Mouse (Mus musculus): Measurements from ENCODE around the gene Porcn.

The Porcn gene

DNA sequence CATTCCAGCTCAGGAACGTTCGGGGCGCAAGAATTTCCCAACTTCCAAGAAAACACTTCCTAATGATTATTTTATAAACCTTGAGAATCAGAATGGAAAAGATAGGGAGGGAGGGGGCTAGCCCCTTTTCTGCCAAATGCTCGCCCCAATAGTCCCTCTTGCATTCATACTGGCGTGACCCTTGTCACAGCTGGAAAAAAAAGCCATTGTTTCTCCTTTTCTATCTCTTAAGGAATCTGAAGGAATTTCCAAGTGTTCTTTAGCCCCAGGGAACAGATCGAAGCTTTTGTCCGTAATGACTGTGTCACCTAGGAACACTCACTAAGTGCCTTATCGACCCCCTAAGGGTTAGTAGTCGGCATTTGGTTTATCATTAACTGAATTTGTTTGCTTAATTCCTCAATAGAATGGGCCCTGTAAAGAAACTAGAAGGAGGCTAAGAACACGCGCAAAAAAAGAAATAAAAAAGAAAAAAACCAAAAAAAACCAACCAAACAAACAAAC is 421 bp upstream of the Porcn start:
- DNase-seq (ENCODE audit: low spot score): no peak

DNA sequence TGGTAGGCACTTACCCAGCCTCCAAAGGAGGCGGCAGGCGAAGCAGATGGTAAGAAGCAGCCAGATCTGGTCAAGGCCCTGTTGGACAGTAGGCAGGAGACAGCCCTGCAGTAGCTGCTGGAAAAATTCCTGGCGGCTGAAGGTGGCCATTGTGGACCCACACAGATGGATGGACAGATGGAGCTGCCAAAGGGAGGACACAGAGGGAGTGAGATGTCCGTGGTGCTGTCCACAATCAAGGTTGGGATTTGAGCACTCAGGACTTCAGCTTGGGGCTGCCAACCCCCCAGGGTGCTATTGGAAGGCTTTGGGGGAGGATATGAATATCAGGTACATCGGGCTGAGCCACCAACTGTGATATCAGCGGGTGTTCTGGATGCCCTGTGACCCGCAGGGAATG is 774 bp downstream of the Porcn start:
- no peak for DNase-seq (ENCODE audit: low spot score)

DNA sequence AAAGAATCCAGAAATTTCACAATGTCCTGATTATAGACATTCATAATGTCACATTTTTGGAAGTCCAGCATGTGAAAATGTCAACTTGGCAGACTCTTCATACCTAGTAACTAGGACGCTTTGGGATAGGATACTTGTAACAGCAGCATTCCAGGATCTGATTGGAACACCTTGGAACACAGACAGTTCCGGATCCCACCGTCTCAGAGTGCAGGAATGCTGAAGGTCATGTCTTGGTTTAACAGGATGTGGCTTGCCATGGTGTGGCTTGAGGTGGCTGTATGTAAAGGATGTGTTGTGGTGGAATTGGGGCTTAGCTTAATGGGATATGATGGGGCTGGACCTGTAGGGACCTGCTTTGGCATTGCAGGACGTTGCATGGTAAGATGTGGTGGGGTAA is 1.2 kb downstream of the Porcn start:
- no peak for DNase-seq (ENCODE audit: low spot score)

DNA sequence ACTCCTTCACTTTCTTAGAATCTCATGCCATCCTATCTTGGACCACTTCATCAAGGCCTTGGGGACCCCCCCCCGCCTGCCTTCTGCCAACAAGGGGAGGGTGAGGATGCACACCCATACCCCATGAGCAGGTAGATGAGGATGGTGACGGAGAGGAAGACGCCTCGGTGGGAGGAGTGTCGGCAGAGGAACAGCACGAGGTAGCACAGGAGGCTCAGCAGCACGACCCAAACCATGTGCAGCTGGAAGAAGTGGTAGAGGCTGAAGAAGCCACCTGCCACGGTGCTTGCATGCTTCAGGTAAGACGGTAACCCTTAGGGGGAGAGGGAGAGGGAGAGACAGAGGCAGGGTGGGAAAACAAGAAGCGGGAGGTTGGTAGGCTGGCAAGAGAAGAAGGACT is 2.2 kb downstream of the Porcn start:
- no peak for DNase-seq (ENCODE audit: low spot score)

DNA sequence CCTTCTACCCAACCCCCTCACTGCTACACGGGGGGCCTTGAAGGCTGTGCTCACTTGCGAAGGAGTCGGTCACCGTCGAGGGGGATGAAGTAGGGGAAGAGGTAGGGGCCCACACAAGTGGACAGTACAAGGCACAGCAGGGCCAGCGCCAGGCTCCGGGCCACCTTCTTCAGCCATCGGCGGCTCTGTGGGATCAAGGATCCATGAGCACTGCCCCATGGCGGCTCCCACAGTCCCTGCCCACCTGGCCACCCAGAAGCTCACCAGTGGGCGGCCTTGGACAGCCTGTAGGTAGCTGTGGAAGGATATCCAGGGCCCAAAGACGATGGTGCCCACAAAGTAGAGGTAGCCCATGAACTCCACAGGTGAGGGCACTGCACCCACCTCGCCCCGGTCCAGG is 3.2 kb downstream of the Porcn start:
- DNase-seq (ENCODE audit: low spot score): no peak

DNA sequence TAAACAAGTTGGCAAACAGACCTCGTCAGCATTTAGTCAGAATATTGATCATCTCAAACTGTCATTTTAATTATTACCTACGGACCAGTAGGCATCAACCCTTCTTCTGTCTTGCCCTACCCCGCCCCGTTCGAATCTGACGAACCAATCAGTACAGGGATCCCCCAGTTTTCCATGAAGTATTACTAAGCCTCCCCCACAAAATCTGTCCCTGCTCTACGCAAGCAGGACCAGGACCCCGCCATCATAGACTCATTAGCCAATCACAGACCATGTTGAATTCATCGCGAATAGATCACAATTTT is 13.0 kb downstream of the Porcn start, which contains the start of gene Ebp:
TSS of gene Ebp (minus strand) at position 94 of the 305 bp plus-strand sequence.
- DNase-seq (ENCODE audit: low spot score): peak; percentile 7

DNA sequence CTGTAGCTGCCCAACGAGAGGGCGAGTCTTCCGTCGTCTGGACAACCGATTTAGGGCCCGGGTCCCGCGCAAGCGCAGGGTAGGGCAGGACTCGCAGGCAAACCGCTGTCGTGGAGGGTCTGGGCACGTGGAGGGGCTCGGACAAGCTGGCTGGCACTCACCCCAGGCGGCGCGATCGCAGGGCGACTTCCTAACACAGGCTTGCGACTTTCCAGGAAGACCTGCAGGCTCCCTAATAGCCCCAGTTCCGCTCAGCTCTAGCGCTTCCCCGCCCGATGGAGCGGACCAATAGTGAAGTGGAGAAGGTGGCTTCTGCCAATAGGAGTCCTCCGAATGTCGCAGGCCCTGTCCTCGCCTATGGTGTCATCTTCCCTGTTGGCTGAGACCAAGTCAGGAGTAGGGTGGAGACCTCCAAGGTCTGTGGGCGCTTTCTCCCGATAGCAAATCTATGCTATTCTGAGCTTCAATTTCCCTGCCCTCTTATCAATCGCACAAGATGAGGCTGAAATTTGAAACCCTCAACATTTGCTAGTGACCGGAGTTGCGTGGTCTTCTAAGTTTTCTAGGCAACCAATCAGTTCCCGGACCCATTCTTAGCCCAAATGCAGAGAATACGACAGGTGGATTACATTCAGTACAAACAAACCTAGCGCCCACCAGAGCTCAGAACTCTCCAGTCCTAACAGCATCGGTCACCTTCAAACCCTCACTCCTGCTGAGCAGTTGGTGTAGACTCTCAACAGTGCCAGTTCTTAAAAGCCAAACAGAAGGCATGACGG is 13.5 kb downstream of the Porcn start:
- peak; percentile 80 for DNase-seq (ENCODE audit: low spot score)

GRCm38 (mm10) chrX:8192126-8192639 is 14.1 kb downstream of the Porcn start:
- no peak for DNase-seq (ENCODE audit: low spot score)

DNA sequence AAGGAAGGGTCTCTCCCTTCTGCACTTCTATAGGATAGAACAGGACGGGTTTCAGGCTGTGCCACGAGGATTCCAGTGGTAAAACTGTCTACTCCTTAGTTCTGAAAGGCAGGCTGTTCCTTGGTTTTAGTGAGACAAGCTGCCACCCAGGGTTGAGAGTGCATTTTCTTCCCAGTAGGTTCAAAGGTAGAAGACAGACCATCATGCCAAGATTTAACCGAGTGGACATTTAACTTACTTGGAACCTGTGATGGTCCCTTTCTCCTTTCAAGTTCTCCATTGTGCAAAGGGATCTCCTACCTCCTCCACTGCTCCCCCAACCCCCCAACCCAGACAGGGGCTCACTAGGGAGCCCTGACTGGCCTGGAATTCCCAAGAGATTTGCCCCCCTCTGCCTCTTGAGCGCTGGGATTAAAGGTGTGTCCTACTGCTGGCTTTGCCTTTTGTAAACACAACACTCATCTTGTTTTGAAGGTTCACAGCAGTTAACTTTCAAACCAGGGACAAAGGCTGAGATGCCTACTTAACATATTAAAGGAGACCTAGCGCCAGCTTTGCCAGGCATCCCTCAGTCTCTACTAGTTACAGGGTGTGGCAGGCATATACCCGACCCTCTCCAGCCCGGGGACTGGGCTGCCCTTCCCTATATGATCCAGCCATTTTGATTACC is 23.3 kb downstream of the Porcn start:
- no peak for DNase-seq (ENCODE audit: low spot score)

DNA sequence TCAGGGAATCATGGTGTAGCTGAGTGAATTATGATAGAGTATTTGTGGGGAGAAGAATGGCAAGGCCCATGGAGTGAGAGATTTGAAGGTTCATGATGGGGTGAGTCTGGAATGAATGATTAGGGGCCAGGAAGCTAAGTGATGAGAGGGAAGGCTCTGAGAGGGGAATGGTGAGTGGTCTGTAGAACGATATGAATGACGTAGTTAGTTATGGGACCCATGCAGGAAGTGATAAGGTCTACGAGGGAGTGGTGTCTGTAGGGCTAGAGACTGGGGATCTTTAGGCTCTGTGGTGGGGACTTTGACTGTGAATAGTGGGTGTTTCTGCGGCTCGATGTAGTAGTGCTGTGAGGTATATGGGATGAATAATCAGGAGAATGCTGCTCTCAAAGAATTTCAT is 26.7 kb downstream of the Porcn start:
- DNase-seq (ENCODE audit: low spot score): no peak

- no peak for DNase-seq (ENCODE audit: low spot score)
These were observed 27.5 kb downstream of the Porcn start for GRCm38 (mm10) chrX:8178871-8179270.

DNA sequence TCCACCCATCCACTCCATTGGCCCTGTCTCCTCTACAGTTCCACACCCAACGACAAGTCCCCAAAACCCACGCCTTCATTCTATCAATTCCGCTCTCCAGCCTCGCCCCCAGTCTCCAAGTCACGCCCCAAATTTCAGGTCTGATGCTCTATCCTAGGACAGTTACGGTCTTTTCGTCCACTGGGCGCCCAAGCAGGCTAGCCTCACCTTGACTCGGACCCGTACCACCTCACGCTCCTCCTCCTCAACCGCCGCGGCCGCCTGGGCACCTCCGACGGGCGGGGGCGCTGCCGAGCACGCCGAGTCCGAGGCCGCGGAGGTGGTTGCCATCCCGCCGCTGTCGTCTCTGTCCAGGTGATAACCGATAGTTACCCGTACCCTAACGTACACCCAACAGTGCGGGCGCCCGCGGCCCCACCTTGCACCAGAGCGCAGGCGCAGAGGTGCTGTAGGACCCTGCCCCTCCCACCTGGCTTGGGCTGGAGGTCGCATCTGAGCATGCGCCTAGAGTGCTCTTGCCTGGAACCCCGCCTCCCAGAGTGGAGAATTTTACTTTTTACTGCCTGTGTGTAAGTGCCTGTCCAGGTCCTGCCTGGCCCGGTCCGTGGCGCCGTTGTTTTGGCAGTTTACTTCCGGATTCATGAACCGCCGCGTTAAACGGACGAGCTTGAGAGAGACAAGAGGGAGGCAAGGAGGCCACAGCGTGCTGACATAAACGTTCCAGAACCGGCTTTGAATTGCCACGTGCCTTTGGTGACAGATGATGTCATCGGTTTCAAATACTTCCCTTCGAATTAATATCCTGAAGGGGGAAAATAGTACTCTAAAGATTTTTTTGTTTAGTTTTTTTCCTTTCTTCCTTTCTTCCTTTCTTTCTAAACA is 30.6 kb downstream of the Porcn start, which contains the start of gene Tbc1d25:
TSS of gene Tbc1d25 (minus strand) at position 678 of the 882 bp plus-strand sequence.
- peak; percentile 84 for DNase-seq (ENCODE audit: low spot score)

- no peak for DNase-seq (ENCODE audit: low spot score)
These were observed 31.2 kb downstream of the Porcn start for GRCm38 (mm10) chrX:8175169-8175503.

- DNase-seq (ENCODE audit: low spot score): no peak
These were observed 38.3 kb downstream of the Porcn start for GRCm38 (mm10) chrX:8167716-8168647.

- DNase-seq (ENCODE audit: low spot score): no peak
These were observed 41.9 kb downstream of the Porcn start for GRCm38 (mm10) chrX:8164471-8164870.

DNA sequence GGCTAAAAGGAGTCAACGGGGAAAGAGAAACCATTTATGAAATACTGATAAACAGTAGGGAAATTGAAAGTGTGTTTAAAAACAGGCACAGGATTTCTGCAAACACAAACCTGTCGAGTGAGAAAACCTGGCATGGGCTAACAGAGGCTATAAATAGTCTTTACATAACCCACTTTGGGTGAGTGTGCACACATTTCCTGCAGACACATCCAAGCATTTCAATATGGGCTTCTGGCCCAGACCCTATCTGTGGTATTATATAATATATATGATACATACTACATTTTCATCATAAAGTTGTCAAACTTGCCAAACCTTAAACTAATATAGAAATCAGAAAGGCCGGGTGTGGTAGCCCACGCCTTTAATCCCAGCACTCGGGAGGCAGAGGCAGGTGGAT is 43.2 kb downstream of the Porcn start:
- DNase-seq (ENCODE audit: low spot score): no peak

- peak; percentile 86 for DNase-seq (ENCODE audit: low spot score)
These were observed 61.0 kb downstream of the Porcn start, which contains the start of gene Rbm3 for GRCm38 (mm10) chrX:8145153-8145991. TSS of gene Rbm3 (minus strand) at chrX:8145880.
